Mouse (Mus musculus) regulatory T cell (primary cell): ENCODE measurements around the gene Sars2.

Experiments used
- in situ Hi-C: fragments of 300-600 bp; cut with MboI, MseI; formaldehyde crosslinking; loops from one replicate; pipeline ENCODE4 v1.15.1; 2025; ENCODE audit warnings: high pct_unique_total_duplicates

Gene Sars2

DNA sequence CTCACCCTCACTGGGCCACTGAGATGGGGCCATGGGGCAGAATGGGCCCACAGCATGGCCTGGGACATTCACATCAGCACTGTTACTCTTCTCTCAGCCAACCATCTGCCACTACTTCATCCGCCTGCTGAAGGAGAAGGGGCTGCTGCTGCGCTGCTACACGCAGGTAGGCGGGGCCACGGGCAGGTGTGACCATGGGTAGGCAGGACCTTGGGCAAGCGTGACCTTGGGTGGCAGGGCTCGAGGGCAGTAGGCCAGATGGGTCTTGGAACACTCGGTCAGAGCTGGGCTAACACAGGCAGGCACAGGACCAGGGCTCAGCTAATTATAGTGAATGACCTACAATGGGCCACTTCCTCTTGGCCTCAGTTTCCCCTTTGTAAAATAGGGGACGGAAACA is 37.0 kb downstream of the Sars2 start:
- in situ Hi-C loops: no loop called here

DNA sequence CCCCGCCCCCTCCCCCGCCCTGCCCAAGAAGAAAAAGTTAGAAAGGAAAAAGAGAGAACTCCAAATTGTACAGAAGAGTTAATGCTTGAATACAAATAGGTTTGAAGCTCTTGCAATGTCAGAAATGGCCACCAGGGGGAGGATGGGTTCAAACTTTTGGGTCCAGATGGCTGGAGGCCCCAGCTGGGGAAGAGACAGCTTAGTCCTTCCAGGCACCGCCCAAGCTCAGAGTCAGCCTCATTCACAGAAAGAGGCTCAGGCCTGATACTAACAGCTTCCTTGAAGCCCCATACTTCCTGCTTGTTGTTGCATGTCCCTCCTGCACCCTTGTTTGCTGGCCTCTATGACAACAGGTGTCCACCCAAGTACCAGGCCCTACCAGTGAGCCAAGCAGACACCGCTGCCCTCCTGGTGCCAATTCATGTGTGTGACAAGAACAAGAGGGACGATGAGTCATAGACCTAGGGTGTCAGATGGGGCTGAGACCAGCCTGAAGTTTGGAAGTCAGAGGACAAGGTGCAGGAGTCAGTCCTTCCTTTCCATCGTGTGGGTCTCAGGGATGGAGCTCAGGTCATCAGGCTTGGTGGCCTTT is 38.4 kb downstream of the Sars2 start:
- in situ Hi-C loops: no loop called here

- in situ Hi-C loops: no loop called here
These were observed 39.1 kb downstream of the Sars2 start for GRCm38 (mm10) chr7:28780857-28781256.

DNA sequence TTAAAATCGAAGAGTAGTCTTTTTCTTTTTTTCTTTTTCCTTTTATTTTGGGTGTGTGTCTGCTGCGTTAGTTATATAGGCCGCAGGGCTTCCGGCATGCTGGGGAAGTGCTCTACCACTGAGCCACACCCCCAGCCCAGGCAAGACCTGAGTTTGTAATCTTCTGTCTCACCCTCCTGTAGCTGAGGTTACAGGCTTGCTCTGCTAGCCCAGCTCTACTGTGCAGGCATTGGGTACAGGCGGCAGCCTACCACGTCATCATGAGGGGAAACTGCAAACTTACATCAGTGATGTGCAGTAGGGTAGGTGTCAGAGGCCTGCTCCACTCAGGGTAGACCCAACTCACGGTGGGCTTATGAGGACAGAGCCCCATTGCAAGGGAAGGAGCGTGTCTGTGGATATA is 39.5 kb downstream of the Sars2 start:
- in situ Hi-C loops: no loop called here

- in situ Hi-C loops: no loop called here
These were observed 43.4 kb downstream of the Sars2 start for GRCm38 (mm10) chr7:28785161-28785560.

- in situ Hi-C loops: no loop called here
These were observed 46.1 kb downstream of the Sars2 start for GRCm38 (mm10) chr7:28787884-28788283.

DNA sequence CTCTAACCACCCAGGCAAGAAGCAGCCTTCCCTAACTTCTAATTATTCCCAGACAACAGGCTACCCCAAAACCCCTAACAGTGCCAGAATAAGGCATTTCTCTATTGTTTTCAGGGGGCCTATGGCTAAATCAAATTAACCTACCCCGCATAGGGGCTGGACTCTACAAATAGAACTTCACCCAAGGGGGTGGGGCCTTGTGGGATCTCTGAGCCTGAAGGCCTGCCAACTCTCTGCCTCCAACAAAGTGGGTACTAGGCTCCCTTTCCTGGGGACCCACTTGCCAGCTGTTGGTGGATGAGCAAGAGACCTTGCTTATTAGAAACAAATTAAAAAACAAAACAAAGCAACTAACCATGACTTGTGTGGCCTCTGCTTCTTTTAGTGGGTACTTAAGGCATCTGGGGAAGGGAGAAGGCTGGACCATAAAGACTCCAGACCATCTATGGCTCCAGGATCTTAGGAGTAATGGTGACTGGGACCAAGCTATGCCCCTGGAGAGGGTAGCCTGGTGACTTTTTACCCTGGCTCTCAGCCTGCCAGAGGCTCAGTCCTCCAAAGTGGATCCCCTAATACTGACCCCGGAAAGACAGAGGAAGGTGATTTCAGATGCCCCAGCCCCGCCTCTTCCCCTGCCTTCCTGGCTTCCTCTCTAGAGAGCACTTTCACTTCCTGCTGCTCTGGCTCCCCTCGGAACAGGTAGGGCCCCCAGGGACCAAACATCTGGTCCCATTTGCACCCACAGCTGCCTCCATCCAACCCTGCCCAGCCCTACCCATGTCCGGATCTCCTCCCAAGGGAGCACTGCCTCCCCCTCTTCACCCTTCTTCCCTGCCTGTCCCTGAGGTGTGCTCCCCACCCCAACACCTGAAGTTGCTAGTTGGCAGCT is 46.8 kb downstream of the Sars2 start, which contains the start of gene Rinl:
TSS of gene Rinl (plus strand) at position 663 of the 889 bp plus-strand sequence.
- in situ Hi-C loops: no loop called here

DNA sequence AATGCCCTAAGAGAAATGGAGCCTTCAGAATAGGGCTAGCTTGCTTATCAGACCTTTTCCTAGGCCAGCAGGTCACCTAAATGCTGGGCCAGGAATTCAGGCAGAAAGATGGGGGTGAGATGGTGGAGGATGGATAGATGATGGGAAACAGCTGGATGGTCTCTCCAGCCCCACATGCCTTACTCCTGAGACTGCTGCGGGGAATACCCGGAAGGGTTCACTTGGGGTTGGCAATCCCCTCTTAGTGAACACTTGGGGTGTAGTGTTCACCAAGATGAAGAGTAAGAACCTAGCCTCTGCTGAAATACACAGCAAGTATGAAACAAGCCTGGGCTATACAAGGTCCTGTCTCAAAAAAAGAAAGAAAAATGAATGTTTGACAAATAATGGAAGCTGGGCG is 47.4 kb downstream of the Sars2 start:
- in situ Hi-C loops: no loop called here

GRCm38 (mm10) chr7:28790066-28790806 is 48.4 kb downstream of the Sars2 start:
- in situ Hi-C loops: no loop called here

GRCm38 (mm10) chr7:28791706-28792105 is 49.9 kb downstream of the Sars2 start:
- in situ Hi-C loops: no loop called here

- in situ Hi-C loops: no loop called here
These were observed 50.8 kb downstream of the Sars2 start for GRCm38 (mm10) chr7:28792391-28793185.

- in situ Hi-C loops: no loop called here
These were observed 52.0 kb downstream of the Sars2 start for GRCm38 (mm10) chr7:28793834-28794233.

- in situ Hi-C loops: no loop called here
These were observed 52.7 kb downstream of the Sars2 start for GRCm38 (mm10) chr7:28794496-28794895.

GRCm38 (mm10) chr7:28795832-28796231 is 54.0 kb downstream of the Sars2 start:
- in situ Hi-C loops: loop anchor here (5.0 kb wide), 1 partner anchor 71 kb away; no protein-coding TSS in a partner anchor

DNA sequence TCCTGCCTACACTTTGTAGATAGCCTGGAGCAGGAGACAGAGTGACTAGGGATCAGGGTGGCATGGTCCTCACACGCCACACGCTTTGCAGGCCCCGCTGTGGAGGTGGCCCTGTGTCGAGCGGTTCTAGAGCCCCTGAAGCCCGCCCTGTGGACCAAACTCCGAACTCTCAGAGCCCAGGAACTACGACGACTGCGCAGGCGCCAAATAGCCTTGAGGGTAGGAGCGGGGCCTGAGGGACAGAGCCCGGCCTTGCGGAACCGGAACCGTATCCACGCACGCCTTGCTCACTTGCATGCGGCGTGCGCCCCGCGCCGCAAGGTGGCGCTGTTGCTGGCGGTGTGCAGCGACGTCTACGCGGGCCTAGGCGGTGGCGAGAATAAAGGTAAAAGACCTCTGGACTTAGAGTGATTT is 54.8 kb downstream of the Sars2 start:
- in situ Hi-C loops: loop anchor here (5.0 kb wide), 1 partner anchor 71 kb away; no protein-coding TSS in a partner anchor

GRCm38 (mm10) chr7:28799994-28800393 is 58.2 kb downstream of the Sars2 start:
- in situ Hi-C loops: loop anchor here (5.0 kb wide), 1 partner anchor 67 kb away; no protein-coding TSS in a partner anchor

GRCm38 (mm10) chr7:28801451-28801850 is 59.7 kb downstream of the Sars2 start:
- in situ Hi-C loops: no loop called here

DNA sequence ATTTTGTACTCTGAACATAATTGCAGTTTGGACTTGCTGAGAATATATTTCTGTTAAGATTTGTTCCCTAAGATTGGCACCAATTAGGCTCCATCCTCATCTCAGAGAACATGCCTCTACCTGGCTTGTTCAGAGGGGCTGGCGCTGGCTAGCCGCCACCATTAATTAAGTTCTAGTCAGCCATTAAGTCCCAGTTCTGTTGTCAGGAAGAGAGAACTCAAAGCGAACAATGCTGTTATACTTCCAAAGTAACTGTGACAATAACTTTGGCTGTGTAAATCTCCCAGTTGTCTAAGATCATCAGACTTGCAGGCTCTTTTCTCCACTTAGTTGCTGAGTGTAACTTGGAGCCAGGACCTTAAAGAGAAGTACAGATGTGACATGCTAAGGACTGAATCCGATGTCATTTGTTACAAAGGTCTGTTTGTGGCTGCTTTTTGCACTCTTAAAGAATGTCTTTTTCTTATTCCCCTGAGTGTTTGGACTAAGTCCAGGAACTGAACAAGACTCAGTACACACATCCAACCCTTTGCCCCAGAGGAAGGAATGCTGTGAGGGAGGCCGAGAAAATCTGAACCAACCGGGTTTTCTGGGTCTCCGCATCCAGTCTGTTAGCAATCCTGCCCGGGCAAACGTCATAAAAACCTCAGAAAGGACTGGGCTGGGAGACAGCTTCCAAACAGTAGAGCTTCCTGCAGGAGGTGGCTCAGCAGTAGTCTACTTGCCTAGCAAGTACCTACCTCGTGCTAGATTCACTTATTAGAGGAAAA is 60.3 kb downstream of the Sars2 start:
- in situ Hi-C loops: no loop called here

- in situ Hi-C loops: no loop called here
These were observed 61.2 kb downstream of the Sars2 start for GRCm38 (mm10) chr7:28802846-28803588.
